Mouse (Mus musculus) ovary, postnatal 36 days (tissue): ENCODE results near the gene Rrn3.
"Not testable (repeated sequence)": the region's sequence is repeated elsewhere in the genome, so short reads cannot be mapped to it uniquely, and the experiment has no call there.

Experiments
- DNase-seq: peaks from one replicate; pipeline ENCODE4 v3.0.0; 2022; ENCODE audit warnings: low spot score, mixed read lengths

Rrn3 gene

GRCm38 (mm10) chr16:13780353-13781036, at the start of gene Rrn3:
Gene Rrn3, plus strand, starts transcription at chr16:13780708.
- peak; percentile 87 for DNase-seq

- no peak for DNase-seq
These were observed 47.7 kb upstream of the Rrn3 start for GRCm38 (mm10) chr16:13732786-13733185.

- DNase-seq: peak; percentile 78
These were observed 46.9 kb upstream of the Rrn3 start for GRCm38 (mm10) chr16:13733518-13734137.

DNA sequence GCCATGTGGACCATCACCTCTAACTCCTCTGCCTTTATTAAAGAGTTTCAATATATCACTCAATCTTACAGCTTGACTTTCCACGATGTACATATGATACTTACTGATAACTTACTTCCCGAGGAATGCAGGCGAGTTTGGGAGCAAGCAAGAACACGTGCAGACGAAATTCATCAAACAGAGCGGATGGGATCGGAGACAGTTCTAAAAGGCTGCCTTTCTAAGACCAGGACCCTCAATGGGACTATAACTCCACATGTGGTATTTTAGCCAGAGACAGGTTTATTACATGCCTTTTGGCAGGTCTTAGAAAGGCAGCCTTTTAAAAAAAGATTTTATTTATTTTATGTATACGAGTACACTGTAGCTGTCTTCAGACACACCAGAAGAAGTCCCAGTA, 44.5 kb upstream of the Rrn3 start:
- no peak for DNase-seq

DNA sequence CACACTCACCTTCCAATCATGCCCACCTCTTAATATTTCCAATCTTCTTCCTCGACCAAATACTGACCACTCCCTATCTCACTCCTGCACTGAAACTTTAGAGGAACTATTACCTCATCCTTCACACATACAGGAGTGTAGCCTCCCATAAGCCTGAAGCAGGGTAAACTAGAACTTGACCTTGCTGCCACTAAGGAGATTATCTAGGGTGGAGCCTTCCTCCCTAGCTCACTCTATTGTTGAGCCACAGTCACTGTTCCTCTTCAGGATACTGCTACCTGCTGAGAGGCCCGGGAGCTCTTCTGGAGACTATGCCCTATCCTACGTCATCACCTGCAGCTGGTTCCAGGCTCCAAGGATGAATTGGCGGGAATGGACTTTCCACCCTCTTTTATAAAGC, 41.5 kb upstream of the Rrn3 start:
- not testable (repeated sequence) for DNase-seq

DNA sequence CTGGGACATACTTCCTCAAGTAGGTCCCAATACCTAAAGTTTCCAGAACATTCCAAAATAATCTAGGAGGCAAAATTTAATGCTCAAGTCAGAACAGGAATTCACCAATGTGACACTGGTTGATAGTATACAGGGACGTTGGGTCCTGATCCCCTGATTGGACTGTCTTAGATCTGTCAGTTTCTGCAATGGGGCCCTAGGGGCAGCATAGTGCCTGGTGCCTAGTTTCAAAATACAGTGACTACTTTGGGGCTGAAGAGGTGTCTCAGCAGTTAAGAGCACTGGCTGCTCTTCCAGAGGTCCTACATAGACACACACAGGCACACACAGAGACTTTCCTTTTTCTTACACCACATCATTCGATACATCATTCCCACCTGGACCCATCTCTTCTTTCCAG, 39.7 kb upstream of the Rrn3 start:
- no peak for DNase-seq

DNA sequence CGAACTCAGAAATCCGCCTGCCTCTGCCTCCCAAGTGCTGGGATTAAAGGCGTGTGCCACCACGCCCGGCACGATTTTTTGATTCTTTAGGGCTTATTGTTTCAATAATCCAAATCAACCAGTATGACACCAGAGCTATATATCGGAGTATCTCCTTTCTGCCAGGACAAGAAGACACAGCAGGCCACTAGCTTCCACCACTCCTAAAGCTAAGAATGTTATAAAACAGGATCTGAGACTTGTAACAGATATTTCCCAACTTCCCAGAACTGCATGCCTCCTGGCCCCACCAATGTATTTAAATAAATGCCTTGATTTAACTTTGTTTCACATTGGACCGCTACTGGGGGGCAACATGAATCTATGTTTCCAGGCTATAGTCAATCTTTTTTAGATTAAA, 32.8 kb upstream of the Rrn3 start:
- DNase-seq: no peak

- no peak for DNase-seq
These were observed 32.4 kb upstream of the Rrn3 start for GRCm38 (mm10) chr16:13748124-13748523.

DNA sequence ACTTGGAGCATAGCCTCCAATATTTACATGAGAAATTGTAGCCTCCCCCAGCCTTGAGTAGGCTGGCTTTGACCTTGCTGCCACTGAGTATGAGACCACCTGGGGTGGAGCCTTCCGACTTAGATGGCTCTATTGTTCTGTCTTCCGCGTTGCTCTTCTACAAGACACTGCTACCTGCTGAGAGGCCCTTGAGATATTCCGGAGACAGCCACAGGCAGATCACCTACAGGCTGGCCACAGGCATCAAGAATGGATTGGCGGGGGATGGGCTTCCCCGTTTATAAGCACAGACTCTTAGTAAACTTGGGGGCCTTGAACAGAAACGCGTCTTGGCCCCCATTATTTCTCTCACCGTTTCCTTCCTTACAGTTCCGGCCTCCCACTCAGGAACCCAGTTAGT, 31.7 kb upstream of the Rrn3 start:
- DNase-seq: not testable (repeated sequence)

DNA sequence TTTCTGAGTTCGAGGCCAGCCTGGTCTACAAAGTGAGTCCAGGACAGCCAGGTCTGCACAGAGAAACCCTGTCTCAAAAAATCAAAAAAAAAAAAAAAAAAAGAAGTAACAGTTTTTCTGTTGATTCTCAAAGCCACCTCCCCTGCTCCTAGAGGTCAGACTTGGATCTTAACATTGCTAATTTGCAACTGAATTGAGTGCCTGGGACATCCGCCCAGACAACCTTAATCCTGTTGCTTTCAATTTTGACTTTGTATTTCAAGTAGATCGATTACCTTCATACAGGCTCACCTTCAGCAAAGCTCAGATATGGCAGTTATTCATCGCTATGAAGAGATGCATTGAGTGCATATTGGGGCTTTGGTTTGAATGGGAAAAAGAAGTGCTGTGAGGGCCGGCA, 31.2 kb upstream of the Rrn3 start:
- no peak for DNase-seq

- DNase-seq: no peak
These were observed 30.5 kb upstream of the Rrn3 start for GRCm38 (mm10) chr16:13749981-13750380.

- DNase-seq: no peak
These were observed 29.9 kb upstream of the Rrn3 start for GRCm38 (mm10) chr16:13750626-13751025.

- DNase-seq: no peak
These were observed 26.5 kb upstream of the Rrn3 start for GRCm38 (mm10) chr16:13753986-13754385.

DNA sequence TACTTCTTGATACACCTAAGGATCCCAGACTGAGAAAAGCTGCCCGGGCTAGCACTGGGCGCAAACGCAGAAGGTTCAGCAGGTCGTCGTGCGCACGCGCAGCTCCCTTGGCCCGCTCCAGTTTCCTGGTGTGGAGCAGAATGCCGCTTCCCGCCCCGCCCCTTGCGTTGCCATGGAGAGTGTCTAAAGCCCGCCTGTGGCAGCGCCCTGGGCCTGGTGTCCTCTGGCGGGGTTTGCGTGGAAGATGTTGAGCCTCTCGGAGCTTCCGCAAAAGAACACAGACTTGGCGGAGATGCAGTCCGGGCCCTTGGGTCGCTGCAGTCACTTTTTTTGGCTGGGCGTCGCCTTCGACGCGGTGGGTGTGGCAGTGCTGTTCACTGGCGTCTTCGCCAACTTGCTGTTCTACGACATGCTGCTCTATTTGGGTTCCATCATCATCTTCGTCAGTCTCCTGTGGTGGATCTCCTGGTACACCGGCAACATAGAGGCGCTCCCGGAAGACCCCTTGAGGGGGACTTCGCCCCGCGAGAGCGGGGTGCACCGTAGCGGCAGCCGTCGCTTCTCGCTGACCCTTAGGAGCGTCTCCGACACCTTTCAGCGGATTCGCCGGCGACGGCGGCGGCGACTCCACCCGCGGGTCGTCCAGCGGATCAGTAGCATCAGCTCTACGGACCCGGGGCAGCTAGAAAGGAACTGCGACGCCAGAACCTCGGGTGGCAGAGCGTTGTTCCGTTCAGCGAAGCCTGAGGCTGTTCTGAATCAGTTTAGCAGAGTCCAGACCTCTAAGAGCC, 25.9 kb upstream of the Rrn3 start:
- peak; percentile 96 for DNase-seq

DNA sequence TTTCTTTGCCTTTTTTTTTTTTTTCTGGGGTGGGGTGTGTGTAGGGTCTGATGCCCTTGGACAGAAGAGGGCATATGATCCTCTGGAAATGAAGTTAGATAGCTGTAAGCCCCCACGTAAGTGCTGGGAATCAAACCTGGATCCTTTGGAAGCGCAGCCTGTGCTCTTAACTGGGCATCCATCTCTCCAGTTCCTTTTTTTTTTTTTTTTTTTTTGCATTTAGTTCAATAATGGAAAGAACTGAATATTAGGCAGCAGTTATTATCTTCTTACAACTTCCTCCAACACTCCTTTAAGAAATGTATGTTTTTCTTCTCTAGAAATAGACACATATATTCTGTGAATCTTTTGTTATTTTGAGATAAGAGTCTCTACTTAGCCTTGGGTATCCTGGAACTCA, 22.7 kb upstream of the Rrn3 start:
- DNase-seq: no peak

DNA sequence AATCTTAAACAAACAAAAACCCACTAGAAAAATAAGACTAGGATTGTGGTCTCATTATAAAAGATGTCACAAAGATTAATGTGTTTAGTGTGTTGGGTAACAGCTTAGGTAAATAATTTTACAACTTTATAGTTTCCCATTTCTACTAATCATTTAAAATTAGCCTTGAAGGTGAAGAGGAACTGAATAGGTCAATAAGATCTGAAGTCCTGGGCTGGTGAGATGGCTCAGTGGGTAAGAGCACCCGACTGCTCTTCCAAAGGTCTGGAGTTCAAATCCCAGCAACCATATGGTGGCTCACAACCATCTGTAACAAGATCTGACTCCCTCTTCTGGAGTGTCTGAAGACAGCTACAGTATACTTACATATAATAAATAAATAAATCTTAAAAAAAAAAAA, 17.7 kb upstream of the Rrn3 start:
- DNase-seq: not testable (repeated sequence)

- no peak for DNase-seq
These were observed 16.0 kb upstream of the Rrn3 start for GRCm38 (mm10) chr16:13764519-13764918.

DNA sequence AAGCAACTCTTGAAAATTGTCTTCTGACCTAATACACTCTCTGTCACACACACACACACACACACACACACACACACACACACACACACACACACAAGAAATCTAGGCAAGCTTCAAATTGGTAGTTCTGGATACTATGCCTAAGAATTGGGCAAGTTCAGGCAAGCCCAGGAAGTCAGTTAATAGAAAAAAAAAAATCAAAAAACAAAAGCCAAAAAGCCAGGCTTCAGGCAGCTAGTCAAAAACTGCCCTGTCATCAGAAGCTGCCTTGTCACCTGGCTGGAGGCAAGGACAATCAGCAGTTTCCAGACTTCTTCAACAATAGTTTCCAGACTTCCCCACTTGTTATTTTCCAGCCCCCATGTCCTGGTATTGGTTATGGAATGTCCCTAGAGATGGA, 14.1 kb upstream of the Rrn3 start:
- no peak for DNase-seq

DNA sequence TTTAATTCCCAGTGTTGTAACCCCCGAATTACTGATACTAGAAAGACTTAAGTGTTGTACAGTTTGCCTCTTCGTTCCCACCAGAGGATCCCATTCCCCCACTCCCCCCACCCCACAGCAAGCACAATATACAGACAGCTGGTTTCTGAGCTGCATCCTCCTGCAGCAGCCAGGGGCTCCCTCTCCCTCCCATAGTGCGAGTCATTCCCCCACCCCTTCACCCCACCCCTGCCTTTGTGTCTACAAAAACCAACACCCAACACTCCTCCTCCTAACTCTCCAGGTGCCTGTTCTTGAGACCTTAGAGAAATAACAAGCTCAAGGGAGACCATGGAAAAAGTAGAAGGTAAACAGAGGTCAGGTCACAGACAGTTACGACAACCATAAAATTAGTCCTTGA, 8.9 kb upstream of the Rrn3 start:
- DNase-seq: not testable (repeated sequence)

- not testable (repeated sequence) for DNase-seq
These were observed 8.5 kb upstream of the Rrn3 start for GRCm38 (mm10) chr16:13772051-13772450.

GRCm38 (mm10) chr16:13774011-13774410, 6.5 kb upstream of the Rrn3 start:
- peak; percentile 19 for DNase-seq

GRCm38 (mm10) chr16:13774651-13775050, 5.9 kb upstream of the Rrn3 start:
- DNase-seq: not testable (repeated sequence)

GRCm38 (mm10) chr16:13781216-13781615, 708 bp downstream of the Rrn3 start:
- no peak for DNase-seq
